Mouse (Mus musculus) telencephalon, adult 2 months (tissue): ENCODE data around the gene Nek9.
A peak's percentile ranks its signal among the peaks of the same experiment; 100 is the strongest.
"Not testable (repeated sequence)": the region's sequence is repeated elsewhere in the genome, so short reads cannot be mapped to it uniquely, and the experiment has no call there.

Experiments used
- DNase-seq: peaks from one replicate; pipeline ENCODE4 v3.0.0-alpha.2; 2011; ENCODE audit warnings: low read depth, low spot score

Nek9 gene

GRCm38 (mm10) chr12:85289157-85290000 is 49.8 kb downstream of the Nek9 start:
- no peak for DNase-seq

- DNase-seq: peak; percentile 72
Observed at GRCm38 (mm10) chr12:85288486-85289156, 50.5 kb downstream of the Nek9 start, which contains the start of gene Zc2hc1c. Zc2hc1c (plus strand) TSS chr12:85288591.

- DNase-seq: no peak
Observed at GRCm38 (mm10) chr12:85287809-85288485, 51.2 kb downstream of the Nek9 start, which contains the start of gene Acyp1. Acyp1 (minus strand) TSS chr12:85288438.

GRCm38 (mm10) chr12:85286941-85287340 is 52.2 kb downstream of the Nek9 start:
- no peak for DNase-seq

- DNase-seq: no peak
Observed at GRCm38 (mm10) chr12:85284996-85285395, 54.2 kb downstream of the Nek9 start.

GRCm38 (mm10) chr12:85284331-85284730 is 54.8 kb downstream of the Nek9 start:
- no peak for DNase-seq

GRCm38 (mm10) chr12:85281756-85282155 is 57.4 kb downstream of the Nek9 start:
- DNase-seq: not testable (repeated sequence)

GRCm38 (mm10) chr12:85280845-85281651 is 58.1 kb downstream of the Nek9 start:
- no peak for DNase-seq

GRCm38 (mm10) chr12:85280105-85280844 is 58.9 kb downstream of the Nek9 start:
- DNase-seq: peak; percentile 95

GRCm38 (mm10) chr12:85279396-85280080 is 59.6 kb downstream of the Nek9 start:
- no peak for DNase-seq

- DNase-seq: no peak
Observed at GRCm38 (mm10) chr12:85278919-85279318, 60.2 kb downstream of the Nek9 start.

- DNase-seq: no peak
Observed at GRCm38 (mm10) chr12:85276273-85276672, 62.9 kb downstream of the Nek9 start.

GRCm38 (mm10) chr12:85273508-85273907 is 65.7 kb downstream of the Nek9 start:
- no peak for DNase-seq

GRCm38 (mm10) chr12:85271843-85272206 is 67.3 kb downstream of the Nek9 start:
- DNase-seq: no peak

- no peak for DNase-seq
Observed at GRCm38 (mm10) chr12:85271132-85271842, 67.9 kb downstream of the Nek9 start.

GRCm38 (mm10) chr12:85270319-85270718 is 68.8 kb downstream of the Nek9 start, which contains the start of gene Mlh3:
Mlh3 (minus strand) TSS chr12:85270599.
- DNase-seq: peak; percentile 85

GRCm38 (mm10) chr12:85269821-85270220 is 69.3 kb downstream of the Nek9 start:
- DNase-seq: no peak

- DNase-seq: no peak
Observed at GRCm38 (mm10) chr12:85266248-85266647, 72.9 kb downstream of the Nek9 start.

GRCm38 (mm10) chr12:85264940-85265339 is 74.2 kb downstream of the Nek9 start:
- DNase-seq: no peak
